Mouse (Mus musculus): ENCODE measurements around the gene Eif3k. TPM values are rescaled to one million over a fixed set of nuclear protein-coding genes. Genes with fewer than 3 reads are reported as not detected.

Eif3k gene
- polyA plus RNA-seq (2012; rRNA removed), result 321 and 343 TPM in 2 replicates

GRCm38 (mm10) chr7:28981651-28982273, at the start of gene Eif3k, which contains the start of gene Map4k1:
Gene Eif3k, minus strand, starts transcription at chr7:28981864.
Gene Map4k1, plus strand, starts transcription at chr7:28982050.
- Histone ChIP-seq H3K27ac (ENCODE audit: insufficient read depth, low read depth, low read length) (peak within 1 kb of the TSS; percentile 32; the same call in 1 of the 2 replicates), H3K4me3 (ENCODE audit: insufficient read depth, low read depth, low read length) (peak within 1 kb of the TSS; percentile 58), H3K27me3 (replicated peaks; ENCODE audit: control insufficient read depth, insufficient read depth, low read length) (no peaks in the 10 kb centered on the region), H3K4me1 (ENCODE audit: control insufficient read depth, insufficient read depth, low read length) (peaks cover 8% of the 10 kb centered on the region; the same call in 1 of the 2 replicates), H3K36me3 (ENCODE audit: control insufficient read depth, insufficient read depth, low read length) (no peaks in the 10 kb centered on the region)
- WGBS, result under 1% methylated on average over 36 of the region's 36 CpGs
- DNase-seq, result peak; percentile 99
- TF ChIP-seq CTCF (conservative IDR thresholded peaks at IDR 0.05; ENCODE audit: insufficient read depth, insufficient read length, low read depth, low read length), result no peak
- TF ChIP-seq POLR2A (IDR thresholded peaks at IDR 0.05; ENCODE audit: low read depth, low read length), result peak; percentile 71

- no peak for DNase-seq
- H3K36me3 ChIP-seq (ENCODE audit: control insufficient read depth, insufficient read depth, low read length), result no peaks in the 10 kb centered on the region
- no peak overlapping the region for H3K4me3 ChIP-seq (ENCODE audit: insufficient read depth, low read depth, low read length)
- 87% methylated on average over 14 of the region's 14 CpGs for WGBS
- TF ChIP-seq POLR2A (IDR thresholded peaks at IDR 0.05; ENCODE audit: low read depth, low read length) (no peak), CTCF (conservative IDR thresholded peaks at IDR 0.05; ENCODE audit: insufficient read depth, insufficient read length, low read depth, low read length) (no peak)
- no peaks in the 10 kb centered on the region for H3K4me1 ChIP-seq (ENCODE audit: control insufficient read depth, insufficient read depth, low read length)
- H3K27me3 ChIP-seq (replicated peaks; ENCODE audit: control insufficient read depth, insufficient read depth, low read length), result no peaks in the 10 kb centered on the region
- no peak overlapping the region for H3K27ac ChIP-seq (ENCODE audit: insufficient read depth, low read depth, low read length)
These were observed 48.3 kb upstream of the Eif3k start for GRCm38 (mm10) chr7:29029690-29030656.

- TF ChIP-seq POLR2A (IDR thresholded peaks at IDR 0.05; ENCODE audit: low read depth, low read length), result no peak
- no peak for TF ChIP-seq CTCF (conservative IDR thresholded peaks at IDR 0.05; ENCODE audit: insufficient read depth, insufficient read length, low read depth, low read length)
- no peaks in the 10 kb centered on the region for H3K27me3 ChIP-seq (replicated peaks; ENCODE audit: control insufficient read depth, insufficient read depth, low read length)
- no peaks in the 10 kb centered on the region for H3K4me1 ChIP-seq (ENCODE audit: control insufficient read depth, insufficient read depth, low read length)
- H3K36me3 ChIP-seq (ENCODE audit: control insufficient read depth, insufficient read depth, low read length), result no peaks in the 10 kb centered on the region
- no peak overlapping the region for H3K4me3 ChIP-seq (ENCODE audit: insufficient read depth, low read depth, low read length)
- 88% methylated on average over 6 of the region's 6 CpGs for WGBS
- no peak overlapping the region for H3K27ac ChIP-seq (ENCODE audit: insufficient read depth, low read depth, low read length)
- DNase-seq, result no peak
These were observed 47.1 kb upstream of the Eif3k start for GRCm38 (mm10) chr7:29028761-29029160.

- Histone ChIP-seq H3K36me3 (ENCODE audit: control insufficient read depth, insufficient read depth, low read length) (no peaks in the 10 kb centered on the region), H3K27ac (ENCODE audit: insufficient read depth, low read depth, low read length) (no peak overlapping the region), H3K4me3 (ENCODE audit: insufficient read depth, low read depth, low read length) (no peak overlapping the region), H3K4me1 (ENCODE audit: control insufficient read depth, insufficient read depth, low read length) (no peaks in the 10 kb centered on the region), H3K27me3 (replicated peaks; ENCODE audit: control insufficient read depth, insufficient read depth, low read length) (no peaks in the 10 kb centered on the region)
- no peak for DNase-seq
- TF ChIP-seq CTCF (conservative IDR thresholded peaks at IDR 0.05; ENCODE audit: insufficient read depth, insufficient read length, low read depth, low read length) (no peak), POLR2A (IDR thresholded peaks at IDR 0.05; ENCODE audit: low read depth, low read length) (no peak)
- 82% methylated on average over 4 of the region's 4 CpGs for WGBS
These were observed 45.1 kb upstream of the Eif3k start for GRCm38 (mm10) chr7:29026811-29027210.

- no peak overlapping the region for H3K4me3 ChIP-seq (ENCODE audit: insufficient read depth, low read depth, low read length)
- H3K4me1 ChIP-seq (ENCODE audit: control insufficient read depth, insufficient read depth, low read length), result no peaks in the 10 kb centered on the region
- no peak for DNase-seq
- TF ChIP-seq POLR2A (IDR thresholded peaks at IDR 0.05; ENCODE audit: low read depth, low read length), result no peak
- TF ChIP-seq CTCF (conservative IDR thresholded peaks at IDR 0.05; ENCODE audit: insufficient read depth, insufficient read length, low read depth, low read length), result no peak
- H3K27me3 ChIP-seq (replicated peaks; ENCODE audit: control insufficient read depth, insufficient read depth, low read length), result no peaks in the 10 kb centered on the region
- no peaks in the 10 kb centered on the region for H3K36me3 ChIP-seq (ENCODE audit: control insufficient read depth, insufficient read depth, low read length)
- H3K27ac ChIP-seq (ENCODE audit: insufficient read depth, low read depth, low read length), result no peak overlapping the region
- WGBS, result 86% methylated on average over 5 of the region's 5 CpGs
These were observed 44.5 kb upstream of the Eif3k start for GRCm38 (mm10) chr7:29026195-29026594.

- no peaks in the 10 kb centered on the region for H3K36me3 ChIP-seq (ENCODE audit: control insufficient read depth, insufficient read depth, low read length)
- TF ChIP-seq CTCF (conservative IDR thresholded peaks at IDR 0.05; ENCODE audit: insufficient read depth, insufficient read length, low read depth, low read length) (no peak), POLR2A (IDR thresholded peaks at IDR 0.05; ENCODE audit: low read depth, low read length) (no peak)
- no peak for DNase-seq
- no peak overlapping the region for H3K4me3 ChIP-seq (ENCODE audit: insufficient read depth, low read depth, low read length)
- no peaks in the 10 kb centered on the region for H3K4me1 ChIP-seq (ENCODE audit: control insufficient read depth, insufficient read depth, low read length)
- no peaks in the 10 kb centered on the region for H3K27me3 ChIP-seq (replicated peaks; ENCODE audit: control insufficient read depth, insufficient read depth, low read length)
- no peak overlapping the region for H3K27ac ChIP-seq (ENCODE audit: insufficient read depth, low read depth, low read length)
- 87% methylated on average over 7 of the region's 7 CpGs for WGBS
These were observed 43.9 kb upstream of the Eif3k start for GRCm38 (mm10) chr7:29025566-29025965.

- H3K27ac ChIP-seq (ENCODE audit: insufficient read depth, low read depth, low read length), result no peak overlapping the region
- H3K4me1 ChIP-seq (ENCODE audit: control insufficient read depth, insufficient read depth, low read length), result no peaks in the 10 kb centered on the region
- WGBS, result 93% methylated on average over 8 of the region's 8 CpGs
- TF ChIP-seq POLR2A (IDR thresholded peaks at IDR 0.05; ENCODE audit: low read depth, low read length), result no peak
- no peak for TF ChIP-seq CTCF (conservative IDR thresholded peaks at IDR 0.05; ENCODE audit: insufficient read depth, insufficient read length, low read depth, low read length)
- H3K36me3 ChIP-seq (ENCODE audit: control insufficient read depth, insufficient read depth, low read length), result no peaks in the 10 kb centered on the region
- H3K27me3 ChIP-seq (replicated peaks; ENCODE audit: control insufficient read depth, insufficient read depth, low read length), result no peaks in the 10 kb centered on the region
- no peak for DNase-seq
- H3K4me3 ChIP-seq (ENCODE audit: insufficient read depth, low read depth, low read length), result no peak overlapping the region
These were observed 41.9 kb upstream of the Eif3k start for GRCm38 (mm10) chr7:29023514-29023913.

Measured in kidney, adult 2 months (tissue).